Mouse (Mus musculus): Measurements from ENCODE around the gene Mcm3ap.

- no peak for TF ChIP-seq EP300 (IDR thresholded peaks at IDR 0.05; ENCODE audit: low read length)
- TF ChIP-seq E2F4 (IDR thresholded peaks at IDR 0.05; ENCODE audit: insufficient replicate concordance, low read depth, low read length): no peak
- TF ChIP-seq MYC (IDR thresholded peaks at IDR 0.05; ENCODE audit: low read depth, low read length): no peak
- TF ChIP-seq MAX (IDR thresholded peaks at IDR 0.05; ENCODE audit: low read length): no peak
Observed at GRCm38 (mm10) chr10:76461255-76461654, 7.5 kb upstream of the Mcm3ap start.
